28 mouse cellular contexts compared by ENCODE assay signal in the genomic region with DNA sequence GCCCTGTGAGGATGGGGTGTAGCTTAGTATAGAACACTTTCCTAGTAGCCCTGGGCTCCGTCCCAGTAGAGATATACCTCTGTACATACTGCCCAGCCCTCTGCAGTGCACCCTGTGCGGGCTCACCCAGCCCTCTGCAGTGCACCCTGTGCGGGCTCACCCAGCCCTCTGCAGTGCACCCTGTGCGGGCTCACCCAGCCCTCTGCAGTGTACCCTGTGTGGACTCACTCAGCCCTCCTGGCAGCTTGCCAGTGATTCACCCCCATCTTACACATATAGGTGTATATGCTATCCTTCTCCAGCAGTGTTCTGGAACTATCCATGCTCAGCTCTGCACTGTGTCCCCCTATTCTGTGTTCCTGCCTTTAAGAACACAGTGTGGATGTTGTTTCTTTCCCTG. TPM values are rescaled to one million over a fixed set of nuclear protein-coding genes. Genes with fewer than 3 reads are reported as not detected.
DNase-seq lines count a peak whose midpoint lies in the region; ATAC-seq lines count a peak whose summit lies in the region.
"Had no signal": no experiment of that assay in that cellular context is flagged by ENCODE, and none has a peak within 500 bp of the region (broad histone marks: within the 10 kb centered on the region; RNA-seq: fewer than 3 reads in every experiment).

No protein-coding gene starts in this region.

- no peak for DNase-seq in embryonic facial prominence, embryonic 10.5 days (ENCODE audit: low spot score)
- DNase-seq in thymus, adult 18-20 months: no peak
- DNase-seq: adrenal gland, postnatal 25 days; cerebellum, adult 9-10 months; gastrocnemius, postnatal 10 days; heart, adult 18-20 months; heart, postnatal 10 days; kidney, adult 9 months; layer of hippocampus, postnatal 36 days; lung, embryonic 14.5 days; right cerebral cortex, postnatal 25 days had no signal

- H3K27me3 ChIP-seq in heart, embryonic 13.5 days (replicated peaks): no peaks in the 10 kb centered on the region
- H3K27me3 ChIP-seq in heart, embryonic 12.5 days (replicated peaks): no peaks in the 10 kb centered on the region
- no peaks in the 10 kb centered on the region for H3K27me3 ChIP-seq in embryonic facial prominence, embryonic 10.5 days (replicated peaks; ENCODE audit: low read depth, poor library complexity, severe bottlenecking)
- no peaks in the 10 kb centered on the region for H3K27me3 ChIP-seq in embryonic facial prominence, embryonic 15.5 days
- no peaks in the 10 kb centered on the region for H3K27me3 ChIP-seq in stomach, embryonic 14.5 days (ENCODE audit: control insufficient read depth, insufficient read depth, low read length)
- H3K27me3 ChIP-seq: neural tube, embryonic 12.5 days; Patski had no signal

- H3K4me2 ChIP-seq in heart, embryonic 13.5 days: no peak overlapping the region
- no peak overlapping the region for H3K4me2 ChIP-seq in heart, embryonic 12.5 days
- no peak overlapping the region for H3K4me2 ChIP-seq in embryonic facial prominence, embryonic 15.5 days (replicated peaks)
- H3K4me2 ChIP-seq in stomach, embryonic 14.5 days (replicated peaks; ENCODE audit: low read depth, low read length): no peak overlapping the region
- H3K4me2 ChIP-seq: lung, embryonic 14.5 days; neural tube, embryonic 12.5 days had no signal

- ATAC-seq in heart, embryonic 13.5 days (ENCODE audit: extremely low read depth, insufficient number of reproducible peaks, low FRiP score, low TSS enrichment): no peak
- no peak for ATAC-seq in heart, embryonic 12.5 days (ENCODE audit: insufficient number of reproducible peaks, low FRiP score)
- ATAC-seq in embryonic facial prominence, embryonic 15.5 days (ENCODE audit: insufficient number of reproducible peaks, low FRiP score, low TSS enrichment, low read depth): 0 out of 2 replicates have a peak, but pooled peaks have one; percentile 37
- ATAC-seq in stomach, embryonic 14.5 days (ENCODE audit: insufficient number of reproducible peaks, insufficient read depth, low FRiP score, low read depth): 0 out of 2 replicates have a peak, but pooled peaks have one; percentile 28
- ATAC-seq in megakaryocyte, adult 5-6 weeks (ENCODE audit: poor library complexity, severe bottlenecking): no peak
- ATAC-seq: activated CD4-positive, CD25-positive, alpha-beta regulatory T cell, adult 4 months had no signal

- H3K9me3 ChIP-seq in heart, embryonic 13.5 days: no peaks in the 10 kb centered on the region
- no peaks in the 10 kb centered on the region for H3K9me3 ChIP-seq in heart, embryonic 12.5 days (replicated peaks)
- H3K9me3 ChIP-seq in embryonic facial prominence, embryonic 10.5 days: no peaks in the 10 kb centered on the region
- no peaks in the 10 kb centered on the region for H3K9me3 ChIP-seq in embryonic facial prominence, embryonic 15.5 days (replicated peaks)
- H3K9me3 ChIP-seq in stomach, embryonic 14.5 days (ENCODE audit: control insufficient read depth, low read depth, low read length): no peaks in the 10 kb centered on the region
- H3K9me3 ChIP-seq: neural tube, embryonic 12.5 days had no signal

- H3K4me1 ChIP-seq in heart, embryonic 13.5 days: peaks cover 21% of the 10 kb centered on the region
- peaks cover 17% of the 10 kb centered on the region for H3K4me1 ChIP-seq in heart, embryonic 12.5 days (replicated peaks)
- H3K4me1 ChIP-seq in embryonic facial prominence, embryonic 10.5 days: peaks cover 15% of the 10 kb centered on the region
- H3K4me1 ChIP-seq in embryonic facial prominence, embryonic 15.5 days: 0 out of 2 replicates have a peak, but pooled peaks cover 4% of the 10 kb centered on the region
- H3K4me1 ChIP-seq in stomach, embryonic 14.5 days (ENCODE audit: control insufficient read depth, insufficient read depth, low read length): 0 out of 2 replicates have a peak, but pooled peaks cover 3% of the 10 kb centered on the region

- no peaks in the 10 kb centered on the region for H3K36me3 ChIP-seq in heart, embryonic 13.5 days
- no peaks in the 10 kb centered on the region for H3K36me3 ChIP-seq in heart, embryonic 12.5 days
- no peaks in the 10 kb centered on the region for H3K36me3 ChIP-seq in embryonic facial prominence, embryonic 10.5 days (replicated peaks)
- H3K36me3 ChIP-seq in embryonic facial prominence, embryonic 15.5 days: no peaks in the 10 kb centered on the region
- H3K36me3 ChIP-seq in stomach, embryonic 14.5 days (ENCODE audit: control insufficient read depth, insufficient read depth, low read length): no peaks in the 10 kb centered on the region
- H3K36me3 ChIP-seq: neural tube, embryonic 12.5 days had no signal

- H3K27ac ChIP-seq in heart, embryonic 13.5 days (replicated peaks): no peak overlapping the region
- no peak overlapping the region for H3K27ac ChIP-seq in heart, embryonic 12.5 days (ENCODE audit: poor library complexity, severe bottlenecking)
- 0 out of 2 replicates have a peak overlapping the region, but pooled peaks have one; percentile 40 for H3K27ac ChIP-seq in embryonic facial prominence, embryonic 10.5 days (replicated peaks)
- no peak overlapping the region for H3K27ac ChIP-seq in embryonic facial prominence, embryonic 15.5 days (replicated peaks)
- H3K27ac ChIP-seq in stomach, embryonic 14.5 days (ENCODE audit: low read length): no peak overlapping the region
- H3K27ac ChIP-seq: macrophage; neural tube, embryonic 12.5 days had no signal

- H3K4me3 ChIP-seq in heart, embryonic 13.5 days: no peak overlapping the region
- no peak overlapping the region for H3K4me3 ChIP-seq in heart, embryonic 12.5 days
- no peak overlapping the region for H3K4me3 ChIP-seq in embryonic facial prominence, embryonic 10.5 days
- no peak overlapping the region for H3K4me3 ChIP-seq in embryonic facial prominence, embryonic 15.5 days (replicated peaks)
- H3K4me3 ChIP-seq in stomach, embryonic 14.5 days (ENCODE audit: low read depth, low read length): no peak overlapping the region
- H3K4me3 ChIP-seq: neural tube, embryonic 12.5 days had no signal

- H3K9ac ChIP-seq in heart, embryonic 13.5 days: peak overlapping the region; percentile 14; the same call in 1 of the 2 replicates
- no peak overlapping the region for H3K9ac ChIP-seq in heart, embryonic 12.5 days
- H3K9ac ChIP-seq in embryonic facial prominence, embryonic 15.5 days: no peak overlapping the region
- no peak overlapping the region for H3K9ac ChIP-seq in stomach, embryonic 14.5 days (replicated peaks; ENCODE audit: low read depth, low read length)
- H3K9ac ChIP-seq: lung, embryonic 14.5 days; neural tube, embryonic 12.5 days had no signal

- 76% methylated on average over 4 of the region's 4 CpGs for WGBS in heart, embryonic 13.5 days
- 85% methylated on average over 4 of the region's 4 CpGs for WGBS in heart, embryonic 12.5 days
- 89% methylated on average over 4 of the region's 4 CpGs for WGBS in embryonic facial prominence, embryonic 10.5 days
- WGBS in embryonic facial prominence, embryonic 15.5 days: 76% methylated on average over 4 of the region's 4 CpGs
- 83% methylated on average over 4 of the region's 4 CpGs for WGBS in stomach, embryonic 14.5 days

RNA-seq across cellular contexts. Expression of gene Cyb5rl, which starts 12.1 kb away (rescaled TPM):
- 4.3 and 4.6 TPM in 2 replicates for polyA plus RNA-seq in heart, embryonic 13.5 days (2015; fragmentation: Nextera tagmentation; extraction: Ambion mirVana)
- 4.5 and 5.9 TPM in 2 replicates for polyA plus RNA-seq in heart, embryonic 12.5 days (2016; fragmentation: Nextera tagmentation; extraction: Ambion mirVana)
- polyA plus RNA-seq in embryonic facial prominence, embryonic 10.5 days (2016; fragmentation: Nextera tagmentation; extraction: Ambion mirVana): 8.1 and 10.4 TPM in 2 replicates
- 7.6 and 8.2 TPM in 2 replicates for polyA plus RNA-seq in embryonic facial prominence, embryonic 15.5 days (2015; fragmentation: Nextera tagmentation; extraction: Ambion mirVana)
- 4.9 and 7.4 TPM in 2 replicates for polyA plus RNA-seq in stomach, embryonic 14.5 days (2014; fragmentation: Nextera tagmentation; extraction: Ambion mirVana)
- total RNA-seq in megakaryocyte, adult 5-6 weeks (2015): 1.7 and 3.3 TPM in 2 replicates
- total RNA-seq in megakaryocyte, adult 5-6 weeks (2017): 5.5 and 7.8 TPM in 2 replicates

RNA-seq across cellular contexts. Expression of gene Mrpl37, which starts 12.2 kb away (rescaled TPM):
- 86.4 and 91.1 TPM in 2 replicates for polyA plus RNA-seq in heart, embryonic 13.5 days (2015; fragmentation: Nextera tagmentation; extraction: Ambion mirVana)
- 84.4 and 87.0 TPM in 2 replicates for polyA plus RNA-seq in heart, embryonic 12.5 days (2016; fragmentation: Nextera tagmentation; extraction: Ambion mirVana)
- 129 and 136 TPM in 2 replicates for polyA plus RNA-seq in embryonic facial prominence, embryonic 10.5 days (2016; fragmentation: Nextera tagmentation; extraction: Ambion mirVana)
- polyA plus RNA-seq in embryonic facial prominence, embryonic 15.5 days (2015; fragmentation: Nextera tagmentation; extraction: Ambion mirVana): 83.6 and 87.5 TPM in 2 replicates
- polyA plus RNA-seq in stomach, embryonic 14.5 days (2014; fragmentation: Nextera tagmentation; extraction: Ambion mirVana): 110 and 111 TPM in 2 replicates
- total RNA-seq in megakaryocyte, adult 5-6 weeks (2015): 45.3 and 53.6 TPM in 2 replicates
- total RNA-seq in megakaryocyte, adult 5-6 weeks (2017): 29.6 and 40.2 TPM in 2 replicates

RNA-seq across cellular contexts. Expression of gene Cdcp2, which starts 17.8 kb away (rescaled TPM):
- polyA plus RNA-seq in heart, embryonic 13.5 days (2015; fragmentation: Nextera tagmentation; extraction: Ambion mirVana): not detected in 2 replicates
- polyA plus RNA-seq in heart, embryonic 12.5 days (2016; fragmentation: Nextera tagmentation; extraction: Ambion mirVana): not detected in 2 replicates
- 0.21 and 0.22 TPM in 2 replicates for polyA plus RNA-seq in embryonic facial prominence, embryonic 10.5 days (2016; fragmentation: Nextera tagmentation; extraction: Ambion mirVana)
- not detected in 2 replicates for polyA plus RNA-seq in embryonic facial prominence, embryonic 15.5 days (2015; fragmentation: Nextera tagmentation; extraction: Ambion mirVana)
- not detected in 2 replicates for polyA plus RNA-seq in stomach, embryonic 14.5 days (2014; fragmentation: Nextera tagmentation; extraction: Ambion mirVana)
- total RNA-seq in megakaryocyte, adult 5-6 weeks (2015): not detected in 2 replicates
- total RNA-seq in megakaryocyte, adult 5-6 weeks (2017): not detected in 2 replicates
- total RNA-seq: adrenal gland, postnatal 25 days; gastrocnemius, postnatal 10 days; heart, adult 18-20 months; heart, postnatal 10 days; layer of hippocampus, postnatal 36 days; left cerebral cortex, postnatal 25 days; liver, adult 2 months; monocyte, adult 5-6 weeks had no signal
- polyA plus RNA-seq: activated CD4-positive, CD25-positive, alpha-beta regulatory T cell, adult 4 months; C2C12; cortical plate, adult 2 months; frontal cortex, adult 2 months; intestine, embryonic 14.5 days; large intestine, adult 2 months; liver, adult 2 months; lung, embryonic 14.5 days; macrophage; Patski had no signal

Comparison
In these comparisons a context has a peak if more than half of its experiments do, and no peak if none do; other contexts are left out.
1. ATAC-seq: peak in embryonic facial prominence, embryonic 15.5 days (single experiment) and stomach, embryonic 14.5 days (single experiment); none in heart, embryonic 13.5 days (single experiment), heart, embryonic 12.5 days (single experiment) and megakaryocyte, adult 5-6 weeks (single experiment).